Comparison of ENCODE assay signal across 26 mouse cellular contexts in the genomic region with DNA sequence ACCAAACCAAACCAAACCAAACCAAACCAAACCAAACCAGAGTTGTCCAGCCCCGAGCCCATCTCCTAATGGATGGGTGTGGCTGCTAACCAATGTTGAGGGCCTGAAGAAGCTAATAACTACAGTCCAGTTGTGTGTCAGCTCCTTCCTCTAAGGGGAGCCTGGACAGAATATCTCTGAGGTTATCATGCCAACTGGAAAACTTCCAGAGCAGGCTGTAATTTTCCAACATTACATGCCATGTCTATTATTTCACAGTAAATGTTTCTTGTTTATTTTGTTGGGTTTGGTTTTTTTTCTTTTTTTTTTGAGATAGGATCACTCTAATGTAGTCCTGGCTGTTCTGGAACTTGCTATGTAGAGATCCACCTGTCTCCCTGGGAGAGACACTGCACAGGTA. TPM values are rescaled to one million over a fixed set of nuclear protein-coding genes. Genes with fewer than 3 reads are reported as not detected.
A peak's percentile ranks its signal among the peaks of the same experiment; 100 is the strongest.
DNase-seq lines count a peak whose midpoint lies in the region; ATAC-seq and TF ChIP-seq lines count a peak whose summit lies in the region.
"Had no signal": no experiment of that assay in that cellular context is flagged by ENCODE, and none has a peak within 500 bp of the region (broad histone marks: within the 10 kb centered on the region; RNA-seq: fewer than 3 reads in every experiment).

No protein-coding gene starts in this region.

- TF ChIP-seq CTCF in kidney, adult 2 months (conservative IDR thresholded peaks at IDR 0.05; ENCODE audit: insufficient read depth, insufficient read length, low read depth, low read length): no peak

- H3K4me3 ChIP-seq in kidney, adult 2 months (ENCODE audit: insufficient read depth, low read depth, low read length): no peak overlapping the region
- no peak overlapping the region for H3K4me3 ChIP-seq in kidney, embryonic 15.5 days (replicated peaks)
- no peak overlapping the region for H3K4me3 ChIP-seq in forebrain, embryonic 12.5 days (replicated peaks)
- H3K4me3 ChIP-seq: embryonic facial prominence, embryonic 12.5 days; embryonic facial prominence, embryonic 15.5 days; forebrain, embryonic 15.5 days; heart, adult 2 months; heart, embryonic 10.5 days; heart, embryonic 13.5 days; hindbrain, embryonic 12.5 days; hindbrain, embryonic 15.5 days had no signal

- H3K9me3 ChIP-seq in kidney, embryonic 15.5 days (replicated peaks): no peaks in the 10 kb centered on the region
- no peaks in the 10 kb centered on the region for H3K9me3 ChIP-seq in forebrain, embryonic 12.5 days
- H3K9me3 ChIP-seq: embryonic facial prominence, embryonic 12.5 days; embryonic facial prominence, embryonic 15.5 days; forebrain, embryonic 15.5 days; G1E; heart, embryonic 10.5 days; heart, embryonic 13.5 days; hindbrain, embryonic 12.5 days; hindbrain, embryonic 15.5 days had no signal

- WGBS in kidney, adult 2 months: 52% methylated on average over 1 of the region's 1 CpGs
- 75% methylated on average over 1 of the region's 1 CpGs for WGBS in kidney, embryonic 15.5 days
- 59% methylated on average over 1 of the region's 1 CpGs for WGBS in forebrain, embryonic 12.5 days

- TF ChIP-seq POLR2A in kidney, adult 2 months (IDR thresholded peaks at IDR 0.05; ENCODE audit: low read depth, low read length): no peak

- no peak overlapping the region for H3K27ac ChIP-seq in kidney, adult 2 months (ENCODE audit: insufficient read depth, low read depth, low read length)
- no peak overlapping the region for H3K27ac ChIP-seq in kidney, embryonic 15.5 days
- H3K27ac ChIP-seq in forebrain, embryonic 12.5 days: no peak overlapping the region
- H3K27ac ChIP-seq: embryonic facial prominence, embryonic 12.5 days; embryonic facial prominence, embryonic 15.5 days; forebrain, embryonic 15.5 days; heart, adult 2 months; heart, embryonic 10.5 days; heart, embryonic 13.5 days; hindbrain, embryonic 12.5 days; hindbrain, embryonic 15.5 days had no signal

- no peaks in the 10 kb centered on the region for H3K27me3 ChIP-seq in kidney, adult 2 months (replicated peaks; ENCODE audit: control insufficient read depth, insufficient read depth, low read length)
- no peaks in the 10 kb centered on the region for H3K27me3 ChIP-seq in kidney, embryonic 15.5 days
- H3K27me3 ChIP-seq in forebrain, embryonic 12.5 days: no peaks in the 10 kb centered on the region
- H3K27me3 ChIP-seq: CH12.LX; embryonic facial prominence, embryonic 12.5 days; embryonic facial prominence, embryonic 15.5 days; forebrain, embryonic 15.5 days; heart, embryonic 13.5 days; hindbrain, embryonic 12.5 days; hindbrain, embryonic 15.5 days had no signal

- H3K9ac ChIP-seq in kidney, embryonic 15.5 days: no peak overlapping the region
- no peak overlapping the region for H3K9ac ChIP-seq in forebrain, embryonic 12.5 days
- H3K9ac ChIP-seq: embryonic facial prominence, embryonic 12.5 days; embryonic facial prominence, embryonic 15.5 days; forebrain, embryonic 15.5 days; heart, embryonic 13.5 days; hindbrain, embryonic 12.5 days; hindbrain, embryonic 15.5 days had no signal

- no peak for ATAC-seq in kidney, embryonic 15.5 days (replicated peaks; ENCODE audit: low FRiP score)
- no peak for ATAC-seq in forebrain, embryonic 12.5 days (ENCODE audit: low FRiP score)
- ATAC-seq: activated CD4-positive, CD25-positive, alpha-beta regulatory T cell, adult 4 months; forebrain, embryonic 15.5 days; intestine, postnatal 0 days had no signal

- H3K36me3 ChIP-seq in kidney, adult 2 months (ENCODE audit: control insufficient read depth, insufficient read depth, low read length): no peaks in the 10 kb centered on the region
- H3K36me3 ChIP-seq in kidney, embryonic 15.5 days: no peaks in the 10 kb centered on the region
- no peaks in the 10 kb centered on the region for H3K36me3 ChIP-seq in forebrain, embryonic 12.5 days (replicated peaks)
- H3K36me3 ChIP-seq: embryonic facial prominence, embryonic 12.5 days; embryonic facial prominence, embryonic 15.5 days; forebrain, embryonic 15.5 days; heart, embryonic 10.5 days; heart, embryonic 13.5 days; hindbrain, embryonic 12.5 days; hindbrain, embryonic 15.5 days had no signal

- no peak overlapping the region for H3K4me2 ChIP-seq in kidney, embryonic 15.5 days
- H3K4me2 ChIP-seq in forebrain, embryonic 12.5 days: no peak overlapping the region
- H3K4me2 ChIP-seq: embryonic facial prominence, embryonic 12.5 days; embryonic facial prominence, embryonic 15.5 days; forebrain, embryonic 15.5 days; heart, embryonic 13.5 days; hindbrain, embryonic 12.5 days; hindbrain, embryonic 15.5 days had no signal

- DNase-seq in adrenal gland, postnatal 10 days: peak; percentile 35
- no peak for DNase-seq in adrenal gland, adult 8-10 months
- DNase-seq in kidney, adult 2 months: peak; percentile 27
- peak; percentile 35 for DNase-seq in ZHBTc4 (ENCODE audit: low read depth, low spot score)
- DNase-seq: adrenal gland, adult 2 months; B cell, adult 2 months; cerebellum, adult 11 months; cerebellum, adult 2 months; cerebellum, adult 9-11 months; cerebellum, postnatal 25 days; gastrocnemius, postnatal 25 days; heart, adult 2 months; heart, postnatal 14 days had no signal

- no peaks in the 10 kb centered on the region for H3K4me1 ChIP-seq in kidney, adult 2 months (ENCODE audit: control insufficient read depth, insufficient read depth, low read length)
- peaks cover 6% of the 10 kb centered on the region; the same call in 1 of the 2 replicates for H3K4me1 ChIP-seq in kidney, embryonic 15.5 days
- H3K4me1 ChIP-seq in forebrain, embryonic 12.5 days: peaks cover 3% of the 10 kb centered on the region; the same call in 1 of the 2 replicates
- H3K4me1 ChIP-seq: embryonic facial prominence, embryonic 12.5 days; embryonic facial prominence, embryonic 15.5 days; forebrain, embryonic 15.5 days; heart, embryonic 10.5 days; heart, embryonic 13.5 days; hindbrain, embryonic 12.5 days; hindbrain, embryonic 15.5 days had no signal

RNA-seq across cellular contexts. Expression of gene Ulk2, which starts 4.4 kb away (rescaled TPM):
- 10 to 100 TPM; 35.7 to 36.9 TPM for total RNA-seq in adrenal gland, postnatal 10 days (2021)
- total RNA-seq in adrenal gland, adult 8-10 months (2022): 10 to 100 TPM; 32.9 to 41.0 (median 38.6) TPM
- polyA plus RNA-seq in kidney, adult 2 months (2012; rRNA removed): 47.6 and 54.7 TPM in 2 replicates
- polyA plus RNA-seq in kidney, embryonic 15.5 days (2015; fragmentation: Nextera tagmentation; extraction: Ambion mirVana): 10.6 and 12.4 TPM in 2 replicates
- polyA plus RNA-seq in forebrain, embryonic 12.5 days (2016; fragmentation: Nextera tagmentation; extraction: Ambion mirVana): 31.4 and 32.3 TPM in 2 replicates
